Mouse (Mus musculus) frontal cortex, postnatal 10 days (tissue): Measurements from ENCODE around the gene Gm6367.
"Not testable (repeated sequence)": the region's sequence is repeated elsewhere in the genome, so short reads cannot be mapped to it uniquely, and the experiment has no call there.

Experiments
- DNase-seq, 2 experiments: peaks; one replicate each; pipeline ENCODE4 v3.0.0; 2022; ENCODE audit warnings: low spot score in 2 of 2, mixed read lengths in 1 of 2

Gene Gm6367

GRCm38 (mm10) chr5:94988326-94988725 lies at the start of gene Gm6367:
Gm6367 (plus strand) TSS chr5:94988626.
- DNase-seq, result not testable (repeated sequence)
